Mouse (Mus musculus): ENCODE results near the gene Jag2.
A peak's percentile ranks its signal among the peaks of the same experiment; 100 is the strongest.

Gene Jag2

DNA sequence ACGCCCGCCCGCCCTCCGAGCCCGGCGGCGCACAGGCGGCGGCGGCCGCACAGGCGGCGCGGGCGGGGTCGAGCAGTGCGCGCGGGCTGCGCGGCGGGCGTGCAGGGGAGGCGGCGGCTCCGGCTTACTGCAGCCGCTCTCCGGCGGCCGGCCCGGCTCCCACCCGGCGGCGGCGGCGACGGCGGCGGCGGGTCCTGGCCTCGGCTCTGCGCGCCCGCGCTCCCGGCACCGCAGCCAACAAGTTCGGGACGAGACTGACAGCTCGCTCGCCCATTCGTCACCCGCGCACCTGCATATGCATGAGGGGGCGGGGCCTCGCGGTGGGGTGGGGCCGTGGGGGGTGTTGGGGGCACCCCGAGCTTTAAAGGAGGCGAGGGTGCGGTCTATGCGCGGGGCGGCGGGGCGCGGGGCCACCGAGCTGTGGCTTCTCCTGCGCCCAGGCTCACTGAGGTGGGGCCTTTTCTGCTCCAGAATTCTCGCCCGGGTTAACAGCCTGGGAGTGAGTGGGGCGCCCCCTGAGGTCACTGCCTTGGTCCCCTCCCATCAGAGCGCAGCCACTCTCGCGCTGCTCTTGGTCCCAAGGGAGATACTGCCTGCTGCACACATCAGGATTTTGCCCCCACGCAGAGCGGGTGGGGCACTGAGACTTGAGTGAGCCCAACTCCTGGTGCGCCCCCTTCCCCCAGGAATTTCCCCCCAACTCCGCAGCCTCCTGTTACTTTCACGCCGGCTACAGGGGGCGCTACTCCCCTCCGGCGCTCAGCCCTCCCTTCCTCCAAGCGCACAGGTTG, at the start of gene Jag2:
Gene Jag2, minus strand, starts transcription at position 215 of the 791 bp plus-strand sequence.
- peak; percentile 45 to 62 for DNase-seq

DNA sequence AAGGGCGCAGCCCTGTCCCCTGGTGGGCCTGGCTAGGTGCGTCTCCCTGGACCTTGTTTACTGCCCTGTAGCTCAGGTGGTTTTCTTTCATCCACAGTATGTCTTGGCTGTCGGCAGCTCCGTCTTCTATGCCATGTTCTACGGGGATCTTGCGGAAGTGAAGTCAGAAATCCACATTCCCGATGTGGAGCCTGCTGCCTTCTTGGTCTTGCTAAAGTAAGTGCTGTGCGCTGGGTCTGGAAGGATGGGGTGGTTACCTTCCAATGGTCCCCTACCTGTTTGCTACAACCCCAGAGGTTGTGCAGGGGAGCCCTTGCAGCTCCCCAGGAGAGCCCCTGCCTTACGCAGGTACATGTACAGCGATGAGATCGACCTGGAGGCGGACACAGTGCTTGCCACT, 47.6 kb upstream of the Jag2 start:
- no peak for DNase-seq

DNA sequence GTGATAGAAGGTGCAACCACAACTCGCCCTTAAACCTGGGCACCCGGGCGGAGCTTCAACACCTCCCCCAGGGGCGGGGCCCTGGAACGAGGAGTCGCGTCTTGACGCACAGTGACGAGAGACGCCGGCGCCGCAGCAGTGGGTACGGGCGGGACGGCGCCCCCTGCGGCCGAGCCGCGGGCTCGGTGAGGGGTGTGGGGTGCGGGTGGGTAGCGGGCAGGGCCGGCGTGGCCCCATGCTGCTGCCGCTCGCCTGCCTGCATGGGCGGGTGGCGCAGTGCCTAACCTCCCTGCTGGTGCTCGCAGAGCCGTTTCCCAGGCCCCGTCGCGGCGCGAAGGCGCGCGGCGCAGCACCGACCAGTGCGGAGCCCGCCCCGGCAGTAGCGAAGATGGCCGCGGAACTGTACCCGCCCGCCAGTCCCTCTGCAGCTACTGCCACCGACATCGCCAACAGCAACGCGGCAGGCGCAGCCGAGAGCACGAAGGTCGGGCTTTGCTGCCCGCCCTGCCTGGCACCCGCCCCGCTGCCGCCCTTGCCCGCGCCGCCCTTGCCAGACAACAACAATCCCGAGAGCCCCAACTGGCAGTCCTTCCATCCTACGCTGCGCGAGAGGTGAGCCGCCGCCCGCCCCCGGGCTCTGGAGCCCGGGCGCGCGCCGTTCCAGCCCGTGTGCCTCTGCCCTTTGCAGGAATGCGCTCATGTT, 46.9 kb upstream of the Jag2 start, which contains the start of gene Btbd6:
Gene Btbd6, plus strand, starts transcription at position 112 of the 703 bp plus-strand sequence.
- peak; percentile 89 to 93 for DNase-seq

DNA sequence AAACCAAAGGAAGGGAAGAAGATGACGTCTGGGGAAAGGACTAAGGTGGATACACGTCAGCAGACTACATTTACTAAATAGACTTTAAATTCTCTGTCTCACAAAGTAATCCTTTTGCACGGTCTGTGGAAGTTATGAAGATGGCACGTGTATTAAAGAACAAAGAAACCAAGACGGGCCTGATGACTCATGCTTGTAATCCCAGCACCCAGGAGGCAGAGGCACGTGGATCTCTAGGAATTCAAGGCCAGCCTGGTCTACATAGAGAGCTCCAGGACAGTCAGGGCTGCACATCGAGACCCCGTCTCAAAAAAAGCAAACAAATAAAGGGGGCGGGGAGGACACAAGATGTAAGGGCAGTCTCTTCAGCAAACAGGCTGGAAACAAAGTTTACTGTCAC, 45.2 kb upstream of the Jag2 start:
- DNase-seq = no peak

DNA sequence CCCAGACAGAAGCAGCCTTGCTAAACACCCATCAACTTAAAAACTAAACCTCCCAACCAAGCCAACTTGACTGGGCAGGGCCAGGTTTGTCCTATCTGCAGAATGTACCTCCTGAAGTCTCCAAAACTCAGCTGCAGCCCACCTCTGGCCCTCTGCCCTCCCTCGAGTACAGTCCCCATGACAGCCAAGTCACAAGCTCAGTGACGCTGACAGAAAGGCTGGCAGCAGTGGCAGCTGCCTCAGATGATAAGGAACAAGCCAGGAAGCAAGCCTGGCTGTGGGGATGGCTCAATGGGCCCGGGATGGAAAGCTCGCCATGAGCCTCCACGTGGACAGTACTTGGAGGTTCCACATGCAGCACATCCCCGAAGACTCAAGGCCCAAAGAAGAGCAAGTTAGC, 40.0 kb upstream of the Jag2 start:
- DNase-seq = no peak

DNA sequence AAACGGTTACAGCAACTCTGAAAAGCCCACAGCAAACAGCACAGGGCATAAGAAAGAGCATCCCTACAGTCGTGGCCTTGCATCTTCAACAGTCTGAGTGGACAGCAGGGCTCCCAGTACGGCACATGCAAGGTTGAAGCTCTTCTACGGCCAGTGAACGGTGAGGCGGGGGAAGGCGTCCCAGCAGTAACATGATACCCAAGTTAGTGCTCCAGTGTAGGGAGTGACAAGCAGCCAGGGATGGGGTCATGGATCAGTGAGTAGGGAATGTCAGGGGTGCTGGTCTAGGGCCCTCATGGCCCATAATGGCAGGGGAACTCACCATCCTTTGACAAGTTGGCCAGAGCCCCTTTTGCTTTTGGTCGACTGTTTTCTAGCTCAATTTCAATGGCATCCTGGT, 39.4 kb upstream of the Jag2 start:
- DNase-seq = no peak

DNA sequence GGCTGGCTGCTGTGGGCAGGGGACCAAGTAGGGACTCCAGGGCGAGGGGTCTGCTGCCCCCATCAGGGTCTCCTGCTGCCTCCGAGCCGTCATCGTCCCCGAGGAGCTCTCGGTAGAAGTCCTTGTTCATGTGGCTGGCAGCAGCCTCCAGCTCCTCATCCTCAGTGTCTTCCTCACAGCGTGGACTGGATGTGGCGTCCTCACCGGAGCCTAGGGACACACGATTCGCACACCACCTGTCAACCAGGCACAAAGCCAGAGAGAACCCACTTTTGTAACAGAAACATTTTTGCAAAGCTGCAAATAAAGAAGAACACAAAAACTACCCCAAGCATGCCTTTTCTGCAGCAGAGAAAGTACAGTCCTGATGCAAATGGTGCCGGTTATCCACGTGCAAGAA, 36.2 kb upstream of the Jag2 start:
- DNase-seq = no peak

DNA sequence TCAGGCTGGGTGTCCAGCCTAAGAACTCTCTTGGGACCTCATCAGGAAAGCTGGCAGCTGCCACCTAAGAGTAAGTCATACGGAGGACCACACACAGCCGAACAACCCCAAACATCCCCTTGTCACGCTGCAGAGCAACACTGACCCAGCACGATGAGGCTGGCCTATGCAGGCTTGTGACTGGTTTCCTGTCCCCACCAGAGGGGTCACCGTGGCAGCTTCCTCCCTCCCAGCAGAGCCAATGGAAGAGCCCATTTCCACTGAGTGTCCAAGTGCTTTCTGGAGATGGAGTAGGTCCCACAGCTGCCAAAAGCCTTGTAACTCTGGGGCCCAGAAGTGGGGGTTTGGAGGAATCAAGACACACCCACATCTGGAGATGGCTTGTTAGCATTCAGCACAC, 32.3 kb upstream of the Jag2 start:
- no peak for DNase-seq

DNA sequence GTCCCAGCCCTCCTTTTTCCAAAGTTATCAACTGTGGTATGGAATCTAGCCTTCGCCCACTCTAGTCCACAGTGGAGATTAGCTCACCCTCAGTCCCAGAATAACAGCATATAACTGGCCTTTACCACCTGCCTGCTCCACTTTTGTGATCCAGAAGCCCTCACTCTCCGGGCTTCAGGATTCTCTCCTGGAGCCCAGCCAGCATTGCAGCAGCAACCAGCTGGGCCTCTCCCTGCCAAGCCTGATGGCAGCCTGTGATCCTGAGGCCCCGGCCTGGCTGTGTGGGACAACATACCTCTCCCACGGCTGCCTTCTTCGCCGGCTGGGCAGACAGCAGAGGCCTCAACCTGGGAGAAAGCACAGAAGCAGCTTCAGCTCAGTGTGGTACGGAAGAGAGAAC, 31.9 kb upstream of the Jag2 start:
- no peak for DNase-seq

DNA sequence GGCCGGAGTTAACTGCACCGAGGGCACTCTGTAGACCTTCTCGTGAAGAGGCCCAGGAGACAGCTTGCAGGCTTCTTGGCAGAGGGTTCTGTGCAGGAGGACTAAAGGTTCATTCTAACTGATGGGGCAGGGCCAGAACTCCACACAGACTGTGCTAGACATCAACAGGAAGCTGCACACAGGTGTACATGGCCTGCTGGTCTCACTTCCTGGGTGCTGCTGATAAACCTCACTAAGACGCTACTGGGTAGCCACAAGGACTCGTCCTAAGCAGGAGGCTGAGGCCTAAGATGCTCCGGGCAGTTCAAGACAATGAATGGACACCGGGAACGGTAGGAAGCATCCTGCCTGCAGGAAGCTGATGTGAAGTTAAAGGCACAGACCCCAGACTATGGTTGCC, 29.8 kb upstream of the Jag2 start:
- DNase-seq = peak; percentile 52 to 65

DNA sequence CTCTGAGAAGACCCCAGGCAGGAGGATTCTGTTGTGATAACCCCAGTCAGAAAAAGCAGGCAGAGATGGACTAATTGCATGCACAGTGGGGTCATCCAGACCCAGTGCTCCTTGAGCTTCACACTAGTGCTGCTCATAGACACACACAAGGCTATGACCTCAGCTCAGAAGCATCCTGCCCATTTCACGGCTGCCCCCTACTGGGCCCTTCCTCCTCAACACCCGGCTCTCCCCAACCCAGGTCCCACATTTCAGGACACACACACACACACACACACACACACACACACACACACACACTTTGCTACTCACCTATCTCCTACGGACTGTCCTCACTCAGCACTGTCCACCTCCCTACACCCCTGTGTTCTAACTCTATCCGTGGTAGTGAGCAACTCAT, 28.7 kb upstream of the Jag2 start:
- DNase-seq = peak; percentile 63

DNA sequence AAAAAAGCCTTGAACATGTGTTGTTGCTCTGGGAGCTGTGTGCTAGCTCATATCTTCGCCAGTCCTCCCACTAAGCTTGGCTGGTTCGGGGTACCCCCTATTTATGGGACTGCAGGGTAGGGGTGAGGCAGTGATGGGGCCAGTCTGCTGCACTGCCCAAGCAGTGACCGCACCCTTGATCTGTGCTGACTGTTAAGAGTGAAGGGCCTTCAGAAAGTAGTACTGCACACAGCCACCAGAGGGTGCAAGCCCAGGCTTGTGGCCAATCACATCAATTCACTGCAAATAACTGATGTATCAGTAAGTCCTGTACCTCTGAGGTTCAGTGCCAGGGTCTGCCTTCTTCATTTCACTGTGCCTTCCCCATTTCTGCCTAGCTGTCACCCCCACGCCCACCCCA, 26.2 kb upstream of the Jag2 start:
- DNase-seq = peak; percentile 67 to 74

DNA sequence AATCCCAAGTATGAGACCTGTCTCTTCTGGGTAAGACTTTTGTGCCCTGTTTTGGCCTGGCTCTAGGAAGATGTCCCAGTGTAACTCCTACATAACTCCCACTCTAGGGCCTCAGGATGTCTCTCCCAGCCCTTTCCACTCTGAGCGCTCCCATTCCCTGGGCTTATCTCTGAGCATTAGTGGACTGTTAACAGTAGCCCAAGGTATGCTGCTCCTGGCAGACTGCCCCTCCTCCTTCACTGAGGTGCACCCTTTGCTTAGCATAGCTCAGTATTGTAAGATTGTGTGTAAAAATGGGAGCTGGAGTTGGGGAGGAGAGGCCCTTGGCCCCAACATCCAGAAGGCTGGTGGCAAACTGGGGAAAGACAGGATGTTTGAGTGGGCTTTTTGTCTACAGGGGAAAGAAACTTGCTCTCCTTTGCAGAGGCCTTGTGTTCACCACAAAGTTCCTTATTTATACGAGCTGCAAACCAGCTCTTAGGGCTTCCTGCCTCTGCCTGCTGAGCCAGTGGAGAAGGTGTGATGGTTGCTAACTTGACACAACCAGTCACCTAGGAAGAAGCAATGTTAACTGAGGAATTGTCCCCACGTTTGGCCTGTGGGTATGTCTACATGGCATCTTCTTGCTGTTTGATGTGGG, 23.5 kb upstream of the Jag2 start:
- no peak for DNase-seq

DNA sequence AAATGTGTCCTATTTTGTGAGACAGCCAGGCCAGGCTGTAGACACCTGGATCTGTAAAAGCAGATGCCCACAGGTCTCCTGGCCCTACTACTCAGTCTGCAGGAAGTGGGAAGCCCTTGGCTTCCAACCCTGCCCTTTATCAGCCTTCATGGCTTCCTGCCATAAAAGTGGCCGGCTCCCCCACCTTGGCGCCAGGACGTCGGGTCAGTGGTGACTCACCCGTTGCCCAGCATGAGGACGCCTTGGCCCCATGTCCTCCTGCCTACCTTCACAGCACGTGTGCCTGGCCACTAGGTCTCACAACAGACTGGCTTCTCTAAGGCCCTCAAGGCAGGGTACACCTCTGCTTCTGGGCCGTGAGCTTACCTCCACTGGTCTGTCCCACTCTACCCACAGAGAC, 22.9 kb upstream of the Jag2 start:
- no peak for DNase-seq

DNA sequence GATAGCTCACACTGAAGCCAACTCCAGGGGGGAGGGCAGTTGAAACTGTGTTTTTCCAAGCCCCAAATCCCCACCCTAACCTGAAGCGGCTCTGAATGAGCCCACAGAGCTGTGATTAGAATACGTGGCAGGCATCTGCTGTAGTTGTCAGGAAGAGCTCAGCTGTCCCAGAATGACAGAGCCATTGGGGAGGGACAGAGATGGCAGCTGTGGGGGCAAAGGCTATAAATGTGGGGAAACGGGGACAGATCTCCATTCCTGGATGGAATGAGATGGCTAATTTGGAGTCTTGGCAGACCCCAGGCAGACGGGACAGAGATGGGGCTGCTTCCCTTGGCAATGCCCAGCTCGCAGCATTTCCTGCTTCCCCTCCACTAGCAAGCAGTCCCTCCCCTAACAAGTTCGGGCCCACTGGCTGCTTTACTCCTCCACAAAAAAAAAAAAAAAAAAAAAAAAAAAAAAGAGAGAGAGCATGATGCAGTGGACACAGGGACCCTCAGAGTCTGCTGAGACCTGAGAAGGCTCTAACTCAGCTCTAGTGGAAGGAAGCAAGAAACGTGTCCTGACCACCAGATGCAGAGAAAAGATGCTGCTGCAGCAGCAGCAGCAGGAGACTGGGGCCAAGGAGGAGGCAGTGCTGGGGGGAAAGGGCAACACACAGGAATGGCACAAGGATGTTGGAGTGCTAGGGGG, 21.7 kb upstream of the Jag2 start:
- no peak for DNase-seq

DNA sequence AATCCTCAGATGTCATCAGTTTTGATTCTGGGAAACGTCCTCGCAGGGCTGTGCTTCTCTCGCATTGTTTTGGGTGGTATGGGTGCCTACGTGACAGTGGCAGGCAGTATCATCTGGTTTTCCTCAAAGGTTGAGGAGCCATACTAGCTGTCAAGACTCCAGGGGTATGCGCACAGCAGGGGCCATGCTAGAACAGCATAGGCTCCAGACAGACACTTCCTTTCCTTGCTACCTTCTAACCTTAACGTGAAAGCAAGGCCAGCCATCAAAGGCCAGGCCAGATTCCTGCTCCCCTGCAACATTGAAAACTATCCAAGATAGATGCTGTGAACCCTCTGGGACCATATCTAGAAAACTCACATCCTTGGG, 21.2 kb upstream of the Jag2 start:
- DNase-seq = no peak

DNA sequence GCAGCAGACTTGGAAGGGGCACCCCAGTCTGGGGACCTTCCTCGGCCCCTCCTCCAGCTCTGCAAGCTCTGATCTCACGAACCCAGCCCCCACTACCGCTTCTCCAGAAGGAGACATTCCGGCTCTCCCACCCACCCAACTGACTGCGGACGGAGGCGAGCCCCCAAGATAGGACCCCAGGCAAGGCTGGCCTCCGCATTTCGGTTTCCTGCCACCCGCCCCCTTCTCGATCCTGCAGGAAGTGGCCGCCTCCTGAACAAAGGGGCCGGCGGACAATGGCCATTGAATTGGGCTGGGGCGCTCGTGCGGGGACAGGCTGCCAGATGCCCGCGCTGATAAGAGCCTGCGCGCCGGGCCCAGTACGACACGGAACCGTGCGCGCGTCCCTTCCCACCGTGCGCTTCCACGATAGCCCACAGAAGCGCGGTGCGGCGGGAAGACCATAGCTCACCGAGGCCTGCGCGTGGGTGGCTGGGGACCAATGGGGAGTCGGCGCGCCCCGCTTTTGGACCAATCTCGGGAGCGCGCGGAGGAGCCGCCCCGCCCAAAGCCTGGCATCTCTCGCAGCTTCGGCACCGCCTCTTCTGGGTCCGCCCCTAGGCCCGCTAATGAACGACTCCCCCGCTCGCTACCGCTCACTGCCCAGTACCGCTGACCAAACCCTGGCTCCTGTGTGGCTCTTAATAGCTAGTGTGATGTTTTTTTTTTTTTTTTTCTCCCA, 20.6 kb upstream of the Jag2 start:
- DNase-seq = peak; percentile 78 to 85

DNA sequence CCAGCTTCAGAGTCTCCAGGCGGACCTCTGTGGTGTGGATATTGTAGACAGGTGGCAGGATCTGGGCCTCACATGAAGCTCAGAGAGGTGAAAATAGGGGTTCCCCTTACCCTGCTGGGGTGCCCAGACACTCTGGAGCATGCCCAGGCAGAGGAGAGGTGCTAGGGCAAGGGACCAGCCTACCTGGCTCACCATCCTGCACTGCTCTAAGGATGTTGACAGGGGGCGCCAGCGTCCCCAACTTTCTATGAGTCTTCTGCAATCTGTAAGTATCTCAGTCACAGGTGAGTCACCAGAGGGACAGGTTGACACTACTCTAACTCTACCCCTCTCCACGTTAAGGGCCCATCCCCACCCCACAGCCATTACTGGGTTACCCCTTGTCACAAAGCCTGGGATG, 17.7 kb upstream of the Jag2 start:
- peak; percentile 46 to 52 for DNase-seq

DNA sequence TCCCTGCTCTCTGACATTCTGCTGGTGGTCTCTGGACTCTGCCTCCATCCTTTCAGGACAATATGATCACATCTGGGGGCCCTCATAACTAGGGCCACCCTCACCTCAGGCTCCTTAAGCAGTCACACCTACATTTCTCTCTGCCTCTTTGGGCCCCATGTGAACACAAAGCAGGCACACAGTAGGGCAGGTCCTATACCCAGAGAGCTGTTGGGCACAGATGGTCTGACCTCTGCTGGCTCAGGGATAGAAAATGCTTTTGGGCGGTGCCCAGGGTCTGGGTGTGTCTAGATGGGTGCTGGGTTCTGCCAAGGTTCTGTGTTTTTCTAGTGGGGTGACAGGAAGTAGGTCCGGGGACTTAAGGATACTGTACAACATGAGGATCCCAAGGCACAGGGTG, 14.1 kb upstream of the Jag2 start:
- no peak for DNase-seq

DNA sequence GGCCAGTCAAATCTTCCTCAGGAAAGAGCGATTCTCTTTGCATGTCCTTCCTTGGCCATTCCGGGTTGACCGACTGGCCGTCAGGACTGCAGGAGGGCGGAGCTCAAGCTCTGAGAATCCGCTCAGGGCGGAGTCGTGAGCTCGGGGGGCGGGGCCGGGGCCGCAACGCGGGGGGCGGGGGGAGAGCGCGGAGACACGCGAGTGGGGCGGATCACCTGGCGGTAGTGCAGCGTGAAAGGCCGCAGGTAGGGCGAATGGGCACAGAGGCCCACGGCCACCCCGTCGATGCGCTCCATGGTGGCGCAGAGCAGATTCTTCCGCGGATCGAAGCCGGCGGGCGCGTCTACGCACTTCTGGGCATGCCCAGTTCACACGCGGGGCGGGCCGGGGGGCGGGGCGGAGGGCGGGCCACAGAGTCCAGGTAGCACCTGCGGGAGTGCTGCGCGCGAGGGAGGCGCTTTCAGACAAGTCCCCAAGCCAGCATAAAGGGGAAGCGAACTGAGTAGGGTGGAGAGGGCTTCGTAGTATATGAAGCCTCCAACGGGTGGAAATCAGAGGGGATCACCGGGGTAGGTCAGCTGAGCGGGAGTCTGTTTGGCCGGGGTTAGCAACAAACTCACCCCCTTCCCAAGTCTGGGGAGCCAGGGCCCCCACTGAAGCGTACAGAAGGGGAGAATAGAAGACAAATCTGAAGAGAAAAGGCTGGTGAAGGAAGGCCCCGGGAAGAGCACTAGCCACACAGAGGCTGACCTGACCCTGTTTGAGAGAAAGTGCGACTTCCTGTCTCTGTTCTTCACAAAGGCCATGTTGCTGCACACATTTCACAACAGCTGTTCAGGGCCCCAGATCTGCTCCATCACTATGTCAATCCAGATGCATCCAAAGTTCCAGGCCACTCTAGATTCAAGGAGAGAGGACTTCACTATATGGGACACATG, 12.5 kb upstream of the Jag2 start, which contains the start of gene Nudt14:
Gene Nudt14, minus strand, starts transcription at position 349 of the 938 bp plus-strand sequence.
- DNase-seq = peak; percentile 75 to 79

DNA sequence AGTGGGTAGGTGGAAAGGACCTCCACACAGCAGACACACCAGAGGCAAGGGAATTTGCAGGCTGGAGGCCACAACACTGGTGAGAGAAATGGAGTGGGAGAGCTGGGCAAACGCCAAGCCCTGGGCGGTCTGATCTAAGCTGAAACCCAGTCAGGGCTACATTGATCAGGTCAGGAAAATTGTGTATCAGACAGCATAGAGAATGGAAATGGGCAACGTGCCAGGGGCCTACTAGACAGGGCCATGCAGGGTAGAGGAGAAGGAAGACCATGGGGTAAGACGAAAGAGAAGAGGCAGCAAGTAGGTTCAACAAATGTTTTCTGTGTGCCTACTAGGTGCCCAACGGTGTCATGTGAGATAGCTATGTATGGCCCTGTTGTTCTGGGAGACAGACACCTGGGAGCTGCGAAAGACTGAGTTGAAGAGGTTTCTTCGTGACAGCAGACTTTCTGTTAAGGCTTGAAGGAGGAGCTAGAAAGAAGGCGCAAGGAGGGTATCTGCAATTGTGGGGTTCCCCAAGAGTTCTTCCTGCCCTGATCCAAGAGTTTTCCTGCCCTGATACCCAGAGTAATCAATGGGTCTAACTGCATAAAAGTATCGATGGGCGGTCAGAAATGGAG, 11.7 kb upstream of the Jag2 start:
- no peak for DNase-seq

Data from thymus, postnatal 36 days (tissue).